Mouse (Mus musculus): Measurements from ENCODE around the gene Pagr1b. TPM values are rescaled to one million over a fixed set of nuclear protein-coding genes. Genes with fewer than 3 reads are reported as not detected.

The Pagr1b gene
- polyA plus RNA-seq, 1 experiment from 2014 or later = not detected

DNA sequence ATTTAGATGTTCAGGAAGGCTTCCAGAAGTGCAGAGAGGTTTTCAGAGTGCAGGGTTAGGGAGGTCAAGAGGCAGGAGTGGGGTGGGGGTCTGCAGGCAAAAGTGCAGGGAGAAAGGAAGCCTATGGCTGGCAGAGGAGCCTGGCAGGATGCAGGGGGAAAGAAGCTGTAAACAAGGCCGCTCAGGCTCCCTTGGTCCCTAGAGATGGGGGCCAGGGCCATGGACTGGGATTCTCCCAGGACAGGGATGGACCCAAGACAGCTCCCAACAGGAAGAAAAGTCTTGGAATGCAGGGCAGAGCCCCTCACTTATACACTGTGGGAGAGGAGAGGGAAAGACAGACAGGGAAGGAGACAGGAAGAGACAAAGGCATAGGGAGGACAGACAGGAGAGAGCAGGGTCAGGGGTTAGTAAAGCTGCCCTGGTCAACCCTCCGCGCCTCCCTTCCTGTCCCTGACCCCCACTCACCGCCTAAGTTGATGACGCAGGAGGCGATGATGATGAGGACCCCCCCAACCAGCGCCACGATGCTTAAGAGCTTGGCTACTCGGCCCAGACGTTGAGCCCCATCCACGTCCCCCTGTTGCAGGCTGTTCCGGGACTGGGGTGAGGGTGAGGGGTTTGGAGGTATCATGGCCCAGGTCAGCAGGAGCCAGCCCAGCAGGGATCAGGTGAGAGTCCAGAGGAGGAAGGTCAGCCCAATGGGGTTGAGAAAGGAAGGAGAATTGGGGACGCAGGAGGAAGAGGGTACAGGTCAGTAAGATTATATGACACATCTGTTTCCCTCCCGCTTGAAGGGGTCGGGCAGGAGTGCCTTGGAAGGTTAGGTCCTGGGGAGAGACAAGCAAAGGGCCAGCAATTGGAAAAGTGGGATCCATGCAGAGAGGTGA lies 2.4 kb upstream of the Pagr1b start:
- no peak overlapping the region for H3K4me2 ChIP-seq
- peaks cover 21% of the 10 kb centered on the region for H3K36me3 ChIP-seq
- no peak overlapping the region for H3K9ac ChIP-seq
- H3K4me3 ChIP-seq = no peak overlapping the region
- no peaks in the 10 kb centered on the region for H3K9me3 ChIP-seq (replicated peaks)
- no peak for ATAC-seq (replicated peaks; ENCODE audit: insufficient number of reproducible peaks, insufficient read depth, low FRiP score, low read depth)
- 81% methylated on average over 15 of the region's 15 CpGs for WGBS
- peaks cover 76% of the 10 kb centered on the region for H3K4me1 ChIP-seq (replicated peaks)
- no peaks in the 10 kb centered on the region for H3K27me3 ChIP-seq
- peak overlapping the region; percentile 99; the same call in 1 of the 2 replicates for H3K27ac ChIP-seq

DNA sequence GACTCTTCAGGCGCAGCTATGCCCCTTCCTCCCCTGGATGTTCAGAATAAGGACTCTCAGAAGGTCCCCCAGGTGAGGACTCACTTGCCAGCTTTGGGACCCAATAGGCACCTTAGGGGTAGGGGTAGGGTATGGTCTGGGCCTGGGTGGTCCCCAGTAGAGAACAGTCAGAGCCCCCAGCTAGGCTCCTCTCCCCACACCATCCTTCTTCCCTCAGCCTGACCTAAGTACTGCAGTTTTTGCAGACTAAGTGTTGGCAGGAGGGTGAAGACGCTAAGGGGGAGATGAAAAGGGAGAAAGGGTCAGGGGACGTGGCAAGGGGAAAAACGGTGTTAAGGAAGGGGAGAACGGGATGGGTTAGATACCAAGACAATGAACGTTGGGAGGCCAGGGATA lies 1.7 kb upstream of the Pagr1b start:
- ATAC-seq (replicated peaks; ENCODE audit: insufficient number of reproducible peaks, insufficient read depth, low FRiP score, low read depth) = no peak
- WGBS = 39% methylated on average over 6 of the region's 6 CpGs
- H3K4me2 ChIP-seq = no peak overlapping the region

DNA sequence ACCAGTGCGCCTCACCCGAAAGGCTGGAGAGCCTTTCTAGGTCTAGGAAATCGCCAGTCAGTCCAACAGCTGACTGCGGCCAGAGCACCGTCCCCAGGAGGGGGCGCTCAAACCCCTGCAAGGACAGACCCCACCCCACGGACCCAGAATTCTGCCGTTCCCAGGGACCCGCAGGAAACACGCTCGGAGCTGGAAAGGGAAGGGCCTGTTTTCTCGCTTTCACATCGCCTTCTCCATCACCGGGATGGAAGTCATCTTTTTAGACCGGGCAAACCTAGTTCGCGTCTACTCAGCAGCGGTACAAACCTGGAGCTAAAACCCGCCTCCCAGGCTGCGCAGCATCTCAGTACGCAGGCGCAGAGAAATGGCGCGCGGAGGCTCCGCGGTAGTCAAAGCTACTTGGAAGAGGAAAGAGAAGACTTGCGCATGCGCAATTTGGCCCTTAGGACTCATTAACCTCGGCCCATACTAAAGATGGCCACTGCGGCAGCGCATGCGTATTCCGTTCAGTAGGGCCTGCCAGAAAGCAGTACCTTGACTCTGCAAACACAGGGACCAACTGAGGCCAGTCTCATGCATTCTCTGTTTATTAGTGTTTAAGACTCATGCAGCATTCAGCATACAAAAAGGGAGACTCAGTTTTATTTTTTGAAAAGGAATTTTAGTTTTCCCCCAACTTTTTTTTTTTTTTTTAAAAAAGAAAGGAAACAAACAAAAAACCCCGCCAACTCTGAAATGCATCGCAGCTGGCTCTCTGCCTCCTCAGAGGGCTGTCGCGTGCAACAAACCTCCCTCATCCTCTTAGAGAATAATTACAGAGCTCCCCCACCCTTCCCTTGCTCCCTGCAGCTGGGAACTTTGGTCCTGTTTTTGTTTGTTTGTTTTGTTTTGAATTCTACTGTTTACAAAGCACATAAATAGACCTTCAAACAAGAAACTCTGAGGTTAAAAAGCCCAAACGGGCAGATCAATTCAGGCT lies 976 bp upstream of the Pagr1b start, which contains the start of gene Pagr1a:
Pagr1a (minus strand) TSS at position 382 of the 979 bp plus-strand sequence.
- Histone ChIP-seq H3K9me3 (replicated peaks) (no peaks in the 10 kb centered on the region), H3K4me1 (replicated peaks) (peaks cover 68% of the 10 kb centered on the region), H3K9ac (peak within 1 kb of the TSS; percentile 93), H3K36me3 (peaks cover 14% of the 10 kb centered on the region; the same call in 1 of the 2 replicates), H3K27ac (peak within 1 kb of the TSS; percentile 99), H3K27me3 (no peaks in the 10 kb centered on the region), H3K4me2 (peak within 1 kb of the TSS; percentile 88), H3K4me3 (peak within 1 kb of the TSS; percentile 77)
- peak; percentile 79 for ATAC-seq (replicated peaks; ENCODE audit: insufficient number of reproducible peaks, insufficient read depth, low FRiP score, low read depth)
- 4% methylated on average over 39 of the region's 39 CpGs for WGBS

More for the DNA sequence above, 1.7 kb upstream of the Pagr1b start:
- Histone ChIP-seq H3K36me3 (peaks cover 17% of the 10 kb centered on the region), H3K27ac (peak overlapping the region; percentile 99), H3K9ac (no peak overlapping the region), H3K4me1 (replicated peaks) (peaks cover 75% of the 10 kb centered on the region), H3K27me3 (no peaks in the 10 kb centered on the region), H3K4me3 (no peak overlapping the region), H3K9me3 (replicated peaks) (no peaks in the 10 kb centered on the region)

DNA sequence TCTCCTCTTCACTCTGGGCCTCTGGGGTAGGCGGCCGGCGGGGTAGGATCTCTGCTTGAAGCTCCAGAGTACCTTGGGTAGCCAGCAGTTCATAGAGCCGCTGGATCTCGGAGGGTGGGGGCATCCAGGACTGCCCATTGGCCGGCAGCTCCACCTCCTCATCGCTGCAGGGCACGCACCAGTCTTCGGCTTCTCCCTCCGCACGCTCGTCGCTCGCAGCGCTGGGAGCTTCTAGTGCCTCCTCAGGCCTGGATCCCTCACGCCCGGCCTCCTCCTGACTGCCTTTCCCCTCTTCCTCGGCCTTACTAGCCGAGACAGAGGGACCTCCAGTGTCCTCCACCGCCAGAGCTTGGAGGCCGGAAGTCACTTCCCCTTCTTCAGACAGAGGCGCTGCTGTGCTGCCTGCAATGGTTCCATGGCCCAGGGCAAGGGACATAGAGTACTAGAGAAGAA lies 228 bp upstream of the Pagr1b start:
- Histone ChIP-seq H3K36me3 (peaks cover 11% of the 10 kb centered on the region; the same call in 1 of the 2 replicates), H3K4me1 (replicated peaks) (peaks cover 61% of the 10 kb centered on the region), H3K4me3 (peak overlapping the region; percentile 77), H3K4me2 (peak overlapping the region; percentile 88), H3K27ac (peak overlapping the region; percentile 99), H3K27me3 (no peaks in the 10 kb centered on the region), H3K9ac (peak overlapping the region; percentile 93), H3K9me3 (replicated peaks) (no peaks in the 10 kb centered on the region)
- 0% methylated on average over 22 of the region's 22 CpGs for WGBS
- ATAC-seq (replicated peaks; ENCODE audit: insufficient number of reproducible peaks, insufficient read depth, low FRiP score, low read depth) = peak; percentile 54

DNA sequence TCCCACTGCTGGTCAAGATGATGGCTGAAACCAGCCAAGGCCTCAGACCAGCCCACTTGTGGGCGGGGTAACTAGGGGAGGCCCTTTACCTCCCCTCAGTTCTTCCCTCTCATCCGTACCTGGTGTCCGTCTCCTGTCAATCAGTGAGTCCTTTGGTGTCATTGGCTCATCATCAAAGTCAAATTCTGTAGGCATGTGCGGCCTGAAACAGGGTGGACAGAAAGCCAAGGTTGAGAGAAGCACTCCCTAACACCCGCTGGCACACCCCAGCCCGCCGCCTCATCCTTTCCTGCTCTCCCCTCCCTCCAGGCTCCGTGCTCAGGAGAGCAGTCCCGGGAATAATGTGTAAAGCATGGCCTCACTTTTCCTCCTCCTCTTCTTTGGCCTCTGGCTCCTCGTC lies 203 bp downstream of the Pagr1b start:
- ATAC-seq (replicated peaks; ENCODE audit: insufficient number of reproducible peaks, insufficient read depth, low FRiP score, low read depth) = peak; percentile 28; the same call in 1 of the 2 replicates
- H3K4me2 ChIP-seq = peak overlapping the region; percentile 88
- H3K9me3 ChIP-seq (replicated peaks) = no peaks in the 10 kb centered on the region
- 2% methylated on average over 10 of the region's 10 CpGs for WGBS
- peaks cover 57% of the 10 kb centered on the region for H3K4me1 ChIP-seq (replicated peaks)
- H3K27me3 ChIP-seq = no peaks in the 10 kb centered on the region
- peak overlapping the region; percentile 93 for H3K9ac ChIP-seq
- peak overlapping the region; percentile 99 for H3K27ac ChIP-seq
- peak overlapping the region; percentile 77 for H3K4me3 ChIP-seq
- H3K36me3 ChIP-seq = peaks cover 11% of the 10 kb centered on the region; the same call in 1 of the 2 replicates

GRCm38 (mm10) chr7:127014993-127015392 lies 1.3 kb downstream of the Pagr1b start:
- no peak for ATAC-seq (replicated peaks; ENCODE audit: insufficient number of reproducible peaks, insufficient read depth, low FRiP score, low read depth)
- Histone ChIP-seq H3K9me3 (replicated peaks) (no peaks in the 10 kb centered on the region), H3K4me2 (peak overlapping the region; percentile 88), H3K4me1 (replicated peaks) (peaks cover 46% of the 10 kb centered on the region), H3K9ac (no peak overlapping the region), H3K36me3 (peaks cover 11% of the 10 kb centered on the region; the same call in 1 of the 2 replicates), H3K27ac (no peak overlapping the region), H3K4me3 (no peak overlapping the region), H3K27me3 (no peaks in the 10 kb centered on the region)
- 84% methylated on average over 12 of the region's 12 CpGs for WGBS

- H3K36me3 ChIP-seq = peaks cover 11% of the 10 kb centered on the region; the same call in 1 of the 2 replicates
- peak within 1 kb of the TSS; percentile 77 for H3K4me3 ChIP-seq
- peak within 1 kb of the TSS; percentile 60 for H3K27ac ChIP-seq
- WGBS = 18% methylated on average over 11 of the region's 11 CpGs
- H3K9ac ChIP-seq = peak within 1 kb of the TSS; percentile 56
- no peaks in the 10 kb centered on the region for H3K27me3 ChIP-seq
- ATAC-seq (replicated peaks; ENCODE audit: insufficient number of reproducible peaks, insufficient read depth, low FRiP score, low read depth) = no peak
- H3K4me1 ChIP-seq (replicated peaks) = peaks cover 40% of the 10 kb centered on the region
- H3K9me3 ChIP-seq (replicated peaks) = no peaks in the 10 kb centered on the region
- peak within 1 kb of the TSS; percentile 88 for H3K4me2 ChIP-seq
Measured at GRCm38 (mm10) chr7:127014320-127014719, 2.0 kb downstream of the Pagr1b start, which contains the start of gene Mvp. Gene Mvp, minus strand, starts transcription at chr7:127014621.

GRCm38 (mm10) chr7:127013385-127013784 lies 2.9 kb downstream of the Pagr1b start:
- Histone ChIP-seq H3K27ac (no peak overlapping the region), H3K4me2 (peak overlapping the region; percentile 88; the same call in 1 of the 2 replicates), H3K36me3 (peaks cover 11% of the 10 kb centered on the region; the same call in 1 of the 2 replicates), H3K27me3 (no peaks in the 10 kb centered on the region), H3K9me3 (replicated peaks) (no peaks in the 10 kb centered on the region), H3K4me1 (replicated peaks) (peaks cover 42% of the 10 kb centered on the region), H3K4me3 (0 out of 2 replicates have a peak overlapping the region, but pooled peaks have one; percentile 56), H3K9ac (no peak overlapping the region)
- WGBS = 87% methylated on average over 6 of the region's 6 CpGs
- no peak for ATAC-seq (replicated peaks; ENCODE audit: insufficient number of reproducible peaks, insufficient read depth, low FRiP score, low read depth)

DNA sequence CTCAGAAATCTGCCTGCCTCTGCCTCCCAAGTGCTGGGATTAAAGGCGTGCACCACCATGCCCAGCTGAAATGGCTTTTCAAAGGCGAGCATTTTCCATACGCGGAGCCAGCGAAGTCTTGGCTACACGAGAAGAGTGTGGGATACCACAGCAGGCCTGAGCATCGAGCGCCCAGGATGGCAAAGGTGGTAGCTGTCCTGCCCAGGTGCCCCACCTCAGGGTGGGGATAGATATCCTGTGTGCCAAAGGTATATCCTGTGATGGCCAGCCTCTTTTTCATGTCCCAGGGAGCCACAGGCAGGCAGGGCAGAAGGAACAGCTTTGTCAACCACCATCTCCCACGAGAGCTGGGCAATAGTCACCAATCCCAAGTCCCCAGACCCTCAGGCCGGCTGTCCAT lies 3.4 kb downstream of the Pagr1b start:
- ATAC-seq (replicated peaks; ENCODE audit: insufficient number of reproducible peaks, insufficient read depth, low FRiP score, low read depth) = no peak
- 95% methylated on average over 10 of the region's 10 CpGs for WGBS
- peaks cover 11% of the 10 kb centered on the region; the same call in 1 of the 2 replicates for H3K36me3 ChIP-seq
- peaks cover 44% of the 10 kb centered on the region for H3K4me1 ChIP-seq (replicated peaks)
- no peak overlapping the region for H3K4me3 ChIP-seq
- no peak overlapping the region for H3K27ac ChIP-seq
- H3K4me2 ChIP-seq = no peak overlapping the region
- H3K27me3 ChIP-seq = no peaks in the 10 kb centered on the region
- no peak overlapping the region for H3K9ac ChIP-seq
- H3K9me3 ChIP-seq (replicated peaks) = no peaks in the 10 kb centered on the region

DNA sequence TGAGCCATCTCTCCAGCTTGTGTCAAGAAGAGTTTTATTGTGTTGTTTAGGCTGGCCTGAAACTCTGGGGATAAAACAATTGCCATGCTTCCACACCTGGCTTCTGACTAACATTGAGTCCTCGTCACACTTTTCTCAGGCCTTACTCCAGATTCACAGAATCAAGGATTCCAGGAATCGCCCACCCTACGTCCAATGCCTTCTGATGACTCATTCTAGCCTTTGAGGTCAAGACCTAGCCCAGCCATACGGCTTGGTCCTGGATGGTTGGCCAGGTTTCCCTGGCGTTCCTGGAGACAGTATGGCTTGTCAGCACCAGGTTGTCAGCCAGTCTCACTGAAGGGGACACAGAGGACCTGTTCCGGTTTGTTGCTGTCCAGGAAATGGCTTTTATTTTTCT lies 3.9 kb downstream of the Pagr1b start:
- no peak for ATAC-seq (replicated peaks; ENCODE audit: insufficient number of reproducible peaks, insufficient read depth, low FRiP score, low read depth)
- Histone ChIP-seq H3K27me3 (no peaks in the 10 kb centered on the region), H3K9me3 (replicated peaks) (no peaks in the 10 kb centered on the region), H3K4me2 (no peak overlapping the region), H3K9ac (no peak overlapping the region), H3K4me3 (no peak overlapping the region), H3K36me3 (peaks cover 11% of the 10 kb centered on the region; the same call in 1 of the 2 replicates), H3K4me1 (replicated peaks) (peaks cover 42% of the 10 kb centered on the region), H3K27ac (no peak overlapping the region)
- WGBS = 69% methylated on average over 6 of the region's 6 CpGs

All from heart, embryonic 15.5 days (tissue).